Mouse (Mus musculus) ES-Bruce4 (cell line): ENCODE data around the gene Sorbs2. TPM values are rescaled to one million over a fixed set of nuclear protein-coding genes. Genes with fewer than 3 reads are reported as not detected.

Source experiments
- H3K27ac ChIP-seq: 2 replicates; pipeline ENCODE4 v1.5.1; 2012; ENCODE audit warnings: low read length, inconsistent platforms; ENCODE audit not compliant: insufficient read depth
- H3K27me3 ChIP-seq: 2 replicates; pipeline ENCODE4 v1.6.1; 2012; ENCODE audit warnings: mild to moderate bottlenecking, low read length, inconsistent platforms; ENCODE audit not compliant: control insufficient read depth, poor library complexity, insufficient read depth, severe bottlenecking
- H3K36me3 ChIP-seq: 2 replicates; pipeline ENCODE4 v1.6.1; 2012; ENCODE audit warnings: inconsistent platforms, mild to moderate bottlenecking, low read length, moderate library complexity; ENCODE audit not compliant: control insufficient read depth, poor library complexity, insufficient read depth, severe bottlenecking
- H3K4me1 ChIP-seq: one replicate; pipeline ENCODE4 v1.8.1; 2011; ENCODE audit warnings: low read length; ENCODE audit not compliant: control insufficient read depth, insufficient read depth
- H3K4me3 ChIP-seq: 2 replicates; pipeline ENCODE4 v1.5.1; 2011; ENCODE audit warnings: low read depth, mild to moderate bottlenecking, low read length
- H3K9ac ChIP-seq: 2 replicates; pipeline ENCODE4 v1.6.1; 2012; ENCODE audit warnings: low read depth, mild to moderate bottlenecking, inconsistent platforms; ENCODE audit not compliant: poor library complexity, severe bottlenecking
- H3K9me3 ChIP-seq: replicated peaks from 2 replicates; pipeline ENCODE4 v1.6.1; 2012; ENCODE audit warnings: mild to moderate bottlenecking, low read length, inconsistent platforms; ENCODE audit not compliant: control insufficient read depth, poor library complexity, insufficient read depth, severe bottlenecking
- CTCF ChIP-seq: IDR thresholded peaks from one replicate; pipeline ENCODE4 v1.8.1; 2011; ENCODE audit warnings: low read depth, low read length
- EP300 ChIP-seq: IDR thresholded peaks from 2 replicates; pipeline ENCODE4 v1.6.1; 2011; ENCODE audit warnings: low read depth, low read length; ENCODE audit not compliant: insufficient read depth
- POLR2A ChIP-seq: IDR thresholded peaks from one replicate; pipeline ENCODE4 v1.8.1; 2011; ENCODE audit warnings: low read length; ENCODE audit not compliant: insufficient read depth
- polyA plus RNA-seq: library from polyadenylated mRNA; stranded (reverse); fragments of >200 nt; gene quantifications from 2 replicates; pipeline ENCODE4 v1.2.4, GENCODE M21; 2011; ENCODE audit warnings: low read depth; ENCODE audit not compliant: missing spikeins, insufficient read depth, insufficient read length

Sorbs2 gene
- polyA plus RNA-seq, 1 experiment = 3.5 TPM

GRCm38 (mm10) chr8:45583856-45584255 is 76.3 kb downstream of the Sorbs2 start:
- H3K9me3 ChIP-seq = no peaks in the 10 kb centered on the region
- TF ChIP-seq POLR2A = no peak
- TF ChIP-seq EP300 = no peak
- no peak for TF ChIP-seq CTCF
- H3K4me3 ChIP-seq = no peak overlapping the region
- H3K9ac ChIP-seq = no peak overlapping the region
- no peak overlapping the region for H3K27ac ChIP-seq
- no peaks in the 10 kb centered on the region for H3K27me3 ChIP-seq
- H3K36me3 ChIP-seq = no peaks in the 10 kb centered on the region
- no peaks in the 10 kb centered on the region for H3K4me1 ChIP-seq

- no peaks in the 10 kb centered on the region for H3K36me3 ChIP-seq
- H3K4me3 ChIP-seq = no peak overlapping the region
- TF ChIP-seq POLR2A (no peak), CTCF (no peak), EP300 (no peak)
- no peaks in the 10 kb centered on the region for H3K9me3 ChIP-seq
- no peaks in the 10 kb centered on the region for H3K4me1 ChIP-seq
- H3K27me3 ChIP-seq = no peaks in the 10 kb centered on the region
- H3K9ac ChIP-seq = no peak overlapping the region
- no peak overlapping the region for H3K27ac ChIP-seq
Observed at GRCm38 (mm10) chr8:45584390-45585052, 76.9 kb downstream of the Sorbs2 start.

- Histone ChIP-seq H3K4me1 (no peaks in the 10 kb centered on the region), H3K27me3 (no peaks in the 10 kb centered on the region), H3K9ac (no peak overlapping the region), H3K4me3 (no peak overlapping the region), H3K27ac (no peak overlapping the region), H3K9me3 (no peaks in the 10 kb centered on the region), H3K36me3 (no peaks in the 10 kb centered on the region)
- TF ChIP-seq CTCF = no peak
- TF ChIP-seq EP300 = no peak
- no peak for TF ChIP-seq POLR2A
Observed at GRCm38 (mm10) chr8:45585158-45585557, 77.6 kb downstream of the Sorbs2 start.

DNA sequence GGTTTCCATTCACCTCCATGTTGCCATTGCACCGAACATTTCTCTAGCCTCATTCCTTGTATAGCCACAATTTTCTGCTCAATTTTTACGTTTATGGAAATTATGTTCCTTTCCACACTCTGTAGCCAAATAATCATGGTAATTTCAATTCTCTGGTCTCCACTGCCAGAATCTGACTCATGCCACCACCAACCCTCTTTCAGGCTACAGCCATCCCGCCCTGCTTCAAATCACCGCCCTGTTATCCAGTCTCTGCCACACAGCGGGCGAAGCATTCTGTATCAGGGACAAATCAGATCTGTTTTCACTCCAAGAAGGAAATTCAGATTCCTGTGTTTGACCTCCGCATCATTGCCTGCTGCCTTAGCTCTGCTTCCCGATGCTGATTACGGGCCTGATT is 79.4 kb downstream of the Sorbs2 start:
- no peaks in the 10 kb centered on the region for H3K27me3 ChIP-seq
- no peaks in the 10 kb centered on the region for H3K9me3 ChIP-seq
- no peak for TF ChIP-seq POLR2A
- no peak for TF ChIP-seq CTCF
- no peak for TF ChIP-seq EP300
- H3K4me3 ChIP-seq = no peak overlapping the region
- no peaks in the 10 kb centered on the region for H3K4me1 ChIP-seq
- H3K27ac ChIP-seq = no peak overlapping the region
- H3K9ac ChIP-seq = no peak overlapping the region
- no peaks in the 10 kb centered on the region for H3K36me3 ChIP-seq

DNA sequence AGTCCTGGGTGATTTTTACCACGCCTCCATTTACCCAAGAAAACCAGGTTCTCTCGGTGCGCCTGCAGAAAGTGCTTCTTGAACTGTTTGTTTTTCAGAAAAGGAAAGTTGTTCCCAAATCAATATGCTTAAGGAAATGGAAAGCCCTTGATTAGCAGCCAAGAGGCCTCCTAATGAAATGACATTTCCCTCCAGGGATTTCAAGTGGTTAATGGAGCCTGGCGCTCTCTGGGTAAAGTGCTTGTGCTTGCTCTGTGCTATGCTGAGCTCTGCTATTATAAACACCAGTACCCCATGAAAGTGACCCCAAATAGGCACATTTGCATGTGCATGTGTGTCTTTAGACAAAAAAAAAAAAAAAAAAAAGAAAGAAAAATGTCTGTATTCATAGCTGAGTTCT is 84.3 kb downstream of the Sorbs2 start:
- TF ChIP-seq EP300 (no peak), CTCF (no peak)
- no peak overlapping the region for H3K9ac ChIP-seq
- H3K4me1 ChIP-seq = no peaks in the 10 kb centered on the region
- H3K27me3 ChIP-seq = no peaks in the 10 kb centered on the region
- H3K4me3 ChIP-seq = no peak overlapping the region
- no peak overlapping the region for H3K27ac ChIP-seq
- H3K36me3 ChIP-seq = no peaks in the 10 kb centered on the region
- no peaks in the 10 kb centered on the region for H3K9me3 ChIP-seq

- Histone ChIP-seq H3K27me3 (no peaks in the 10 kb centered on the region), H3K9me3 (no peaks in the 10 kb centered on the region), H3K9ac (no peak overlapping the region), H3K4me3 (no peak overlapping the region), H3K4me1 (no peaks in the 10 kb centered on the region), H3K27ac (no peak overlapping the region), H3K36me3 (no peaks in the 10 kb centered on the region)
- TF ChIP-seq CTCF = no peak
- no peak for TF ChIP-seq EP300
- TF ChIP-seq POLR2A = no peak
Observed at GRCm38 (mm10) chr8:45593711-45594110, 86.1 kb downstream of the Sorbs2 start.
